Mouse (Mus musculus): Measurements from ENCODE around the gene Aurka.

The Aurka gene

GRCm38 (mm10) chr2:172381898-172382297 is 11.6 kb upstream of the Aurka start:
- DNase-seq (ENCODE audit: low spot score in 2 of 2) = no peak

GRCm38 (mm10) chr2:172381341-172381740 is 11.0 kb upstream of the Aurka start:
- DNase-seq (ENCODE audit: low spot score in 2 of 2) = no peak

GRCm38 (mm10) chr2:172380513-172380912 is 10.2 kb upstream of the Aurka start:
- DNase-seq (ENCODE audit: low spot score in 2 of 2) = no peak

GRCm38 (mm10) chr2:172378332-172378731 is 8.0 kb upstream of the Aurka start:
- peak; percentile 23 to 26 for DNase-seq (ENCODE audit: low spot score in 2 of 2)

- no peak for DNase-seq (ENCODE audit: low spot score in 2 of 2)
Observed at GRCm38 (mm10) chr2:172376999-172377515, 6.7 kb upstream of the Aurka start.

- DNase-seq (ENCODE audit: low spot score in 2 of 2) = no peak
Observed at GRCm38 (mm10) chr2:172376551-172376950, 6.2 kb upstream of the Aurka start.

GRCm38 (mm10) chr2:172371258-172371657 is 923 bp upstream of the Aurka start:
- DNase-seq (ENCODE audit: low spot score in 2 of 2) = no peak

- no peak for DNase-seq (ENCODE audit: low spot score in 2 of 2)
Observed at GRCm38 (mm10) chr2:172363176-172363575, 7.2 kb downstream of the Aurka start.

GRCm38 (mm10) chr2:172355833-172356232 is 14.5 kb downstream of the Aurka start:
- DNase-seq (ENCODE audit: low spot score in 2 of 2) = no peak

GRCm38 (mm10) chr2:172354761-172355160 is 15.6 kb downstream of the Aurka start:
- DNase-seq (ENCODE audit: low spot score in 2 of 2) = no peak

GRCm38 (mm10) chr2:172353218-172353617 is 17.1 kb downstream of the Aurka start:
- DNase-seq (ENCODE audit: low spot score in 2 of 2) = no peak

- DNase-seq (ENCODE audit: low spot score in 2 of 2) = no peak
Observed at GRCm38 (mm10) chr2:172350773-172351172, 19.6 kb downstream of the Aurka start.

GRCm38 (mm10) chr2:172349776-172350175 is 20.6 kb downstream of the Aurka start:
- no peak for DNase-seq (ENCODE audit: low spot score in 2 of 2)

- no peak for DNase-seq (ENCODE audit: low spot score in 2 of 2)
Observed at GRCm38 (mm10) chr2:172348297-172348950, 21.9 kb downstream of the Aurka start.

GRCm38 (mm10) chr2:172346933-172347611 is 23.3 kb downstream of the Aurka start:
- no peak for DNase-seq (ENCODE audit: low spot score in 2 of 2)

- peak; percentile 23 to 50 for DNase-seq (ENCODE audit: low spot score in 2 of 2)
Observed at GRCm38 (mm10) chr2:172346034-172346929, 24.1 kb downstream of the Aurka start.

GRCm38 (mm10) chr2:172345258-172345738 is 25.0 kb downstream of the Aurka start, which contains the start of gene Fam210b:
Gene Fam210b, plus strand, starts transcription at chr2:172345565.
- DNase-seq (ENCODE audit: low spot score in 2 of 2) = peak; percentile 96

GRCm38 (mm10) chr2:172344669-172345068 is 25.7 kb downstream of the Aurka start:
- no peak for DNase-seq (ENCODE audit: low spot score in 2 of 2)

- no peak for DNase-seq (ENCODE audit: low spot score in 2 of 2)
Observed at GRCm38 (mm10) chr2:172343751-172344150, 26.6 kb downstream of the Aurka start.

- DNase-seq (ENCODE audit: low spot score in 2 of 2) = no peak
Observed at GRCm38 (mm10) chr2:172341606-172342005, 28.7 kb downstream of the Aurka start.

- no peak for DNase-seq (ENCODE audit: low spot score in 2 of 2)
Observed at GRCm38 (mm10) chr2:172340936-172341335, 29.4 kb downstream of the Aurka start.

All from urinary bladder, postnatal 36 days (tissue).